Mouse (Mus musculus) spleen, adult 2 months (tissue): ENCODE results near the gene Zbtb16.

ENCODE experiments used
- CTCF ChIP-seq: fragments of 200-500 bp; IDR thresholded peaks from 2 replicates; pipeline ENCODE4 v1.5.1; 2011; ENCODE audit warnings: mild to moderate bottlenecking, inconsistent platforms; ENCODE audit not compliant: insufficient read depth, insufficient read length, insufficient replicate concordance; ENCODE audit errors: extremely low read depth
- POLR2A ChIP-seq: fragments of 200-500 bp; IDR thresholded peaks from 2 replicates; pipeline ENCODE4 v1.6.1; 2011; ENCODE audit warnings: low read depth, low read length, inconsistent platforms

GRCm38 (mm10) chr9:48776268-48776667 is 59.8 kb downstream of the Zbtb16 start:
- TF ChIP-seq POLR2A = no peak
- no peak for TF ChIP-seq CTCF
